Mouse (Mus musculus) thymus, adult 2 months (tissue): ENCODE data around the gene Pdhx. TPM values are rescaled to one million over a fixed set of nuclear protein-coding genes. Genes with fewer than 3 reads are reported as not detected.

Experiments
- DNase-seq: peaks from one replicate; pipeline ENCODE4 v3.0.0; 2021
- H3K27ac ChIP-seq: fragments of 200-500 bp; 2 replicates; pipeline ENCODE4 v1.5.1; 2012; ENCODE audit warnings: low read length, control low read depth; ENCODE audit not compliant: control insufficient read depth, insufficient read depth
- H3K27me3 ChIP-seq: fragments of 200-500 bp; 2 replicates; pipeline ENCODE4 v1.6.1; 2012; ENCODE audit warnings: mild to moderate bottlenecking, low read length, moderate library complexity, mixed read lengths; ENCODE audit not compliant: control insufficient read depth, insufficient read depth
- H3K36me3 ChIP-seq: fragments of 200-500 bp; 2 replicates; pipeline ENCODE4 v1.6.1; 2012; ENCODE audit warnings: mild to moderate bottlenecking, low read length, moderate library complexity; ENCODE audit not compliant: control insufficient read depth, insufficient read depth
- H3K4me1 ChIP-seq: fragments of 200-500 bp; replicated peaks from 2 replicates; pipeline ENCODE4 v1.6.1; 2012; ENCODE audit warnings: low read length; ENCODE audit not compliant: control insufficient read depth, insufficient read depth
- H3K4me3 ChIP-seq: fragments of 200-500 bp; 2 replicates; pipeline ENCODE4 v1.5.1; 2012; ENCODE audit warnings: mild to moderate bottlenecking, low read length, control low read depth, moderate library complexity; ENCODE audit not compliant: control insufficient read depth, insufficient read depth
- CTCF ChIP-seq: fragments of 200-500 bp; IDR thresholded peaks from 2 replicates; pipeline ENCODE4 v1.5.1; 2012; ENCODE audit warnings: mild to moderate bottlenecking, control low read depth, low read length, moderate library complexity, borderline replicate concordance; ENCODE audit not compliant: control insufficient read depth, poor library complexity, insufficient read depth; ENCODE audit errors: extremely low read depth
- POLR2A ChIP-seq: fragments of 200-500 bp; IDR thresholded peaks from 2 replicates; pipeline ENCODE4 v1.6.1; 2012; ENCODE audit warnings: mild to moderate bottlenecking, low read length, control low read depth, moderate library complexity; ENCODE audit not compliant: control insufficient read depth, poor library complexity, insufficient read depth; ENCODE audit errors: extremely low read depth
- WGBS: fragments of 180-500 bp; shearing (Covaris S2); methylation state at CpG from one replicate; pipeline ENCODE4 v1.1.7; 2018; 5-methylcytosine and 5-hydroxymethylcytosine counted together
- polyA plus RNA-seq: library from polyadenylated mRNA; depleted of rRNA; stranded (reverse); fragments of >200 nt; gene quantifications from 2 replicates; pipeline ENCODE4 v1.2.3, GENCODE M21; 2012

Gene Pdhx
- polyA plus RNA-seq, 1 experiment, result 21.2 TPM

- Histone ChIP-seq H3K4me3 (no peak overlapping the region), H3K27me3 (no peaks in the 10 kb centered on the region), H3K4me1 (peaks cover 3% of the 10 kb centered on the region), H3K36me3 (no peaks in the 10 kb centered on the region), H3K27ac (no peak overlapping the region)
- 91% methylated on average over 8 of the region's 8 CpGs for WGBS
- DNase-seq, result no peak
- TF ChIP-seq POLR2A (no peak), CTCF (no peak)
These were observed 91.6 kb downstream of the Pdhx start for GRCm38 (mm10) chr2:102981446-102982314.

- Histone ChIP-seq H3K36me3 (no peaks in the 10 kb centered on the region), H3K4me3 (no peak overlapping the region), H3K27ac (no peak overlapping the region), H3K27me3 (no peaks in the 10 kb centered on the region), H3K4me1 (no peaks in the 10 kb centered on the region)
- 71% methylated on average over 2 of the region's 2 CpGs for WGBS
- no peak for DNase-seq
- TF ChIP-seq POLR2A, result no peak
- no peak for TF ChIP-seq CTCF
These were observed 92.4 kb downstream of the Pdhx start for GRCm38 (mm10) chr2:102980870-102981269.

GRCm38 (mm10) chr2:102979519-102979918 lies 93.8 kb downstream of the Pdhx start:
- H3K36me3 ChIP-seq, result no peaks in the 10 kb centered on the region
- WGBS, result 90% methylated on average over 2 of the region's 2 CpGs
- H3K27ac ChIP-seq, result no peak overlapping the region
- no peak for DNase-seq
- no peak overlapping the region for H3K4me3 ChIP-seq
- H3K27me3 ChIP-seq, result no peaks in the 10 kb centered on the region
- TF ChIP-seq CTCF (no peak), POLR2A (no peak)
- H3K4me1 ChIP-seq, result no peaks in the 10 kb centered on the region

- Histone ChIP-seq H3K27ac (no peak overlapping the region), H3K36me3 (no peaks in the 10 kb centered on the region), H3K27me3 (no peaks in the 10 kb centered on the region), H3K4me3 (no peak overlapping the region), H3K4me1 (no peaks in the 10 kb centered on the region)
- TF ChIP-seq CTCF, result no peak
- TF ChIP-seq POLR2A, result no peak
- DNase-seq, result no peak
These were observed 94.2 kb downstream of the Pdhx start for GRCm38 (mm10) chr2:102979112-102979511.

GRCm38 (mm10) chr2:102975358-102975945 lies 97.9 kb downstream of the Pdhx start:
- Histone ChIP-seq H3K27ac (no peak overlapping the region), H3K4me1 (no peaks in the 10 kb centered on the region), H3K36me3 (no peaks in the 10 kb centered on the region), H3K4me3 (no peak overlapping the region), H3K27me3 (no peaks in the 10 kb centered on the region)
- TF ChIP-seq CTCF (no peak), POLR2A (no peak)
- WGBS, result 29% methylated on average over 5 of the region's 5 CpGs
- no peak for DNase-seq

- no peaks in the 10 kb centered on the region for H3K27me3 ChIP-seq
- TF ChIP-seq POLR2A, result no peak
- TF ChIP-seq CTCF, result no peak
- H3K4me1 ChIP-seq, result no peaks in the 10 kb centered on the region
- H3K36me3 ChIP-seq, result no peaks in the 10 kb centered on the region
- H3K4me3 ChIP-seq, result no peak overlapping the region
- WGBS, result 98% methylated on average over 3 of the region's 3 CpGs
- no peak for DNase-seq
- H3K27ac ChIP-seq, result no peak overlapping the region
These were observed 100.2 kb downstream of the Pdhx start for GRCm38 (mm10) chr2:102973115-102973514.
